Mouse (Mus musculus) hindbrain, embryonic 13.5 days (tissue): ENCODE measurements around the gene Capn2. TPM values are rescaled to one million over a fixed set of nuclear protein-coding genes. Genes with fewer than 3 reads are reported as not detected.

ENCODE experiments used
- ATAC-seq: fragments of 200-750 bp; cut with Nextera tagmentation; 2 replicates; pipeline ENCODE4 v1.8.0; 2017; ENCODE audit warnings: moderate TSS enrichment; ENCODE audit not compliant: low FRiP score
- H3K27ac ChIP-seq: fragments of 300-500 bp; sonication (generic); 2 replicates; pipeline ENCODE4 v1.5.1; 2015; ENCODE audit warnings: inconsistent platforms, mild to moderate bottlenecking, moderate library complexity
- H3K27me3 ChIP-seq: fragments of 300-500 bp; sonication (generic); 2 replicates; pipeline ENCODE4 v1.6.1; 2015; ENCODE audit warnings: mild to moderate bottlenecking, inconsistent platforms
- H3K36me3 ChIP-seq: fragments of 300-500 bp; sonication (generic); 2 replicates; pipeline ENCODE4 v1.6.1; 2015; ENCODE audit warnings: mild to moderate bottlenecking, inconsistent platforms
- H3K4me1 ChIP-seq: fragments of 300-500 bp; sonication (generic); replicated peaks from 2 replicates; pipeline ENCODE4 v1.6.1; 2015; ENCODE audit warnings: inconsistent platforms
- H3K4me2 ChIP-seq: fragments of 300-500 bp; sonication (generic); 2 replicates; pipeline ENCODE4 v1.6.1; 2015; ENCODE audit warnings: inconsistent platforms, mild to moderate bottlenecking, moderate library complexity
- H3K4me3 ChIP-seq: fragments of 300-500 bp; sonication (generic); 2 replicates; pipeline ENCODE4 v1.5.1; 2015; ENCODE audit warnings: mild to moderate bottlenecking, inconsistent platforms
- H3K9ac ChIP-seq: fragments of 300-500 bp; sonication (generic); 2 replicates; pipeline ENCODE4 v1.6.1; 2015; ENCODE audit warnings: mild to moderate bottlenecking, inconsistent platforms
- H3K9me3 ChIP-seq: fragments of 300-500 bp; sonication (generic); 2 replicates; pipeline ENCODE4 v1.6.1; 2016; ENCODE audit warnings: inconsistent platforms
- WGBS: fragments of 180-500 bp; shearing (Covaris S2); methylation state at CpG from one replicate; pipeline ENCODE4 v1.1.7; 2015; 5-methylcytosine and 5-hydroxymethylcytosine counted together
- polyA plus RNA-seq: library from polyadenylated mRNA; unstranded; fragments of >200 nt; fragmentation: Nextera tagmentation; extraction: Ambion mirVana; gene quantifications from 2 replicates; pipeline ENCODE4 v1.2.1, GENCODE M21; 2015

The Capn2 gene
- polyA plus RNA-seq, 1 experiment from 2014 or later: 85.0 TPM

DNA sequence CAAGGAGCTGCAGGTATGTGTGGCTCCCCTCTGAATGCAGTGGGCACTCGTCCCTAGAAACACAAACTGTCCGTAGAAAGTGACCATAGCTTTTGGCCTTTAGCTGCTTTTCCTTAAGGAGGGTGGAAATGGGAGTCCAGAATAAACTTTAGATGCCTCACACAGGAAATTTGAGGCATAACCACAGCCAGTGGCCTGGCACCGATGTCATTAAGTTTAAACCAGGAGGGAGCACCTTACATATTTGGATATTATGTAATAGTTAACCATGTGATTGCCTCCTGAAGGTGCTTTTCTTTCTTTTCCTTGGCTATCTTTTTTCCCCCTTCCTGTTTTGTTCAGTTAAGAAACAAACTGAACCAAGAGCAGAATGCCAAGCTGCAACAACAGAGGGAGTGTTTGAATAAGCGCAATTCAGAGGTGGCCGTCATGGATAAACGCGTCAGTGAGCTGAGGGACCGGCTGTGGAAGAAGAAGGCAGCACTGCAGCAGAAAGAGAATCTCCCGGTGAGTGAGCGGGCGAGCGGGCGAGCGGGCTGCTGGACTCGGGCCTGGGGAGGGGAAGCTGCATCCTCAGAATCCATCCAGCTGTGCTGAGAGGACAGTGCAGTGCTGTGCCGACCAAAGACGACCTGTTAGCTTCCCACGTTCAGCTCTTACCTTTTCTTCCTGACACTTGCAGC lies 75.5 kb downstream of the Capn2 start:
- Histone ChIP-seq H3K4me3 (no peak overlapping the region), H3K9me3 (no peaks in the 10 kb centered on the region), H3K4me1 (no peaks in the 10 kb centered on the region; the same call in 1 of the 2 replicates), H3K4me2 (no peak overlapping the region), H3K27ac (no peak overlapping the region), H3K36me3 (peaks cover 76% of the 10 kb centered on the region), H3K9ac (no peak overlapping the region), H3K27me3 (no peaks in the 10 kb centered on the region)
- ATAC-seq: no peak
- WGBS: 86% methylated on average over 18 of the region's 18 CpGs

GRCm38 (mm10) chr1:182439546-182440222 lies 77.7 kb downstream of the Capn2 start:
- no peaks in the 10 kb centered on the region for H3K9me3 ChIP-seq
- H3K36me3 ChIP-seq: peaks cover 67% of the 10 kb centered on the region
- H3K27me3 ChIP-seq: no peaks in the 10 kb centered on the region
- H3K27ac ChIP-seq: no peak overlapping the region
- ATAC-seq: no peak
- no peak overlapping the region for H3K4me2 ChIP-seq
- 72% methylated on average over 5 of the region's 5 CpGs for WGBS
- no peak overlapping the region for H3K9ac ChIP-seq
- H3K4me1 ChIP-seq: no peaks in the 10 kb centered on the region; the same call in 1 of the 2 replicates
- no peak overlapping the region for H3K4me3 ChIP-seq

GRCm38 (mm10) chr1:182436746-182437145 lies 80.7 kb downstream of the Capn2 start:
- H3K4me2 ChIP-seq: no peak overlapping the region
- no peaks in the 10 kb centered on the region for H3K27me3 ChIP-seq
- no peak for ATAC-seq
- H3K27ac ChIP-seq: no peak overlapping the region
- peaks cover 57% of the 10 kb centered on the region for H3K36me3 ChIP-seq
- no peak overlapping the region for H3K9ac ChIP-seq
- no peak overlapping the region for H3K4me3 ChIP-seq
- WGBS: 82% methylated on average over 5 of the region's 5 CpGs
- no peaks in the 10 kb centered on the region for H3K9me3 ChIP-seq
- H3K4me1 ChIP-seq: no peaks in the 10 kb centered on the region; the same call in 1 of the 2 replicates

GRCm38 (mm10) chr1:182432059-182432458 lies 85.3 kb downstream of the Capn2 start:
- Histone ChIP-seq H3K4me3 (no peak overlapping the region), H3K9me3 (no peaks in the 10 kb centered on the region), H3K36me3 (peaks cover 40% of the 10 kb centered on the region), H3K4me1 (peaks cover 5% of the 10 kb centered on the region; the same call in 1 of the 2 replicates), H3K4me2 (no peak overlapping the region), H3K27ac (no peak overlapping the region), H3K27me3 (no peaks in the 10 kb centered on the region), H3K9ac (no peak overlapping the region)
- no peak for ATAC-seq
- 97% methylated on average over 3 of the region's 3 CpGs for WGBS

DNA sequence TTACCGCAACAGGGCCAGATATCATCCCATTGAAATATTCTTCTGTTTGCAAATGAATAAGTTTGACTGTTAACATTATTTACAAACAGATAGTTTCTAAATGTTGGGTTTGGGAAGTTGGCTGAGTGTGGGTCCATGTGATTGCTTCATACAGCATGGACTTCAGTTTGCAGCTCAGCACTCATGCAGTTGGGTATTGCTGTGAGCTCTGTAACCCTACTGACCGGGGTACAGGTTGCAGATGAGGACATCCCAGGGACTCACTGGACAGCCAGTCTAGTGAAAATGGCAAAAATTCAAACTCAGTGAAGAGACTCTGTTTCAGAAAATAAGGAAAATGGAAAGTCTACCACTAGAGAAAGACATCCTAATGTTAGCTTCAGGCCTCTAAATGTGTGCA lies 86.7 kb downstream of the Capn2 start:
- Histone ChIP-seq H3K27me3 (no peaks in the 10 kb centered on the region), H3K4me3 (no peak overlapping the region), H3K27ac (no peak overlapping the region), H3K4me2 (no peak overlapping the region), H3K9me3 (no peaks in the 10 kb centered on the region), H3K9ac (no peak overlapping the region), H3K4me1 (peaks cover 16% of the 10 kb centered on the region), H3K36me3 (peaks cover 32% of the 10 kb centered on the region)
- 88% methylated on average over 2 of the region's 2 CpGs for WGBS
- ATAC-seq: no peak

DNA sequence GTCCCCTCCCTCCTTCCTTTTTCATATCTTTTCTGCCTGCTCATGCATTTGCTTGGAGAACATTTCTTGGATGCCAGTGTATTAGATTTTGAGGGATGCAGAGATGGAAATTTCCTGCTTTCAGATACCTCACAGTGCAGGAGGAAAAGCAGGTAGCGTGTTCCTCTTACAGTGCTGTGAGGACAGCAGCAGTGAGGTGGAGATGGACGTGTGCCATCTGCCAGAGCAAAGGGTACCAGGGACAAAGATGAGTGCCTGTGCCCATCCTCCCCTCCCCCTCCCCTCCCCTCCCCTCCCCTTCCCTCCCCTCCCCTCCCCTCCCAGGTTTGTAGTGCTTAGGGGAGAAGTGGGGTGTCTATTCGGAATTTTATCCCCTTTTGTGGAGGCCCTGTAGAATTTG lies 87.6 kb downstream of the Capn2 start:
- Histone ChIP-seq H3K9ac (no peak overlapping the region), H3K36me3 (peaks cover 28% of the 10 kb centered on the region), H3K27me3 (no peaks in the 10 kb centered on the region), H3K4me2 (no peak overlapping the region), H3K27ac (no peak overlapping the region), H3K4me3 (no peak overlapping the region), H3K9me3 (no peaks in the 10 kb centered on the region), H3K4me1 (peaks cover 23% of the 10 kb centered on the region)
- ATAC-seq: no peak
- 87% methylated on average over 2 of the region's 3 CpGs for WGBS

DNA sequence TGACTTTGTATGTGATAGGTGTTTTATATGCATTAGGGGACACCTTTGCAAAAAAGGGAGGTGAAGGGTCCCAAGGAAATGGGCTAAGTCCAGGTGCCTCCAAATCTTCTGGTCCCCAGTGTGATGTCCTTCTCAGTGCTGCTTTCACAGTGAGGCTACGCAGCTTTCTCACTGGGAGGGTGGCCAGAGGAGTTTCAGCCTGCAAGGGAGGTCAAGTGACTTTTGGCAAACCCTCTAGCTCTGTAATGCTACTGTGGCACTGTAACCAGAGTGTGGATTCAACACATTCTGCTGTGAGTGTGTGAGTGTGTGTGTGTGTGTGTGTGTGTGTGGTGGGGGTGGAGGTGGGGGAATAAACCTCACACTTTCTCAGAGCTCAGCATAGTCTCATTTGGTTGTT lies 90.0 kb downstream of the Capn2 start:
- no peaks in the 10 kb centered on the region for H3K27me3 ChIP-seq
- no peak overlapping the region for H3K9ac ChIP-seq
- WGBS: 79% methylated on average over 1 of the region's 1 CpGs
- no peak overlapping the region for H3K27ac ChIP-seq
- no peaks in the 10 kb centered on the region for H3K9me3 ChIP-seq
- no peak for ATAC-seq
- H3K4me1 ChIP-seq: peaks cover 24% of the 10 kb centered on the region
- H3K4me2 ChIP-seq: no peak overlapping the region
- peaks cover 17% of the 10 kb centered on the region for H3K36me3 ChIP-seq
- no peak overlapping the region for H3K4me3 ChIP-seq

DNA sequence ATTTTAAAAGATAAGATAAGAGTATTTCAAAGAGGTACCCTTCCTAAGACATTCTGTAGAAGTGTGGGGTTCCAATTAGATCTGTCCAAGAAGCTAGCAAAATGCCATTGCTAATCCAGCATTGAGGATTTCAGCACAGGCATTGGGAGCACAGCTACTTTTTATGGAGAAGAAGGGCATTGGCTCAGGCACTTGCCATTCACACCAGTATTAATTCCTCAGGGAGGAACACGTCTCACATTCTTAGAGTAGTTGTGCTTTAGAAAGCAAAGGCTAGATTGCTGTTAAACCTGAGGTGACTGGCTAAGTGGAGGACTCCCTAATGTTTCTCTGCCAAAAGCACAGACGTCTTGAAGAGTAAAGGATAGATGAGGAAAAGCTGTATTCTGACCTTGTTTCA lies 91.0 kb downstream of the Capn2 start:
- H3K36me3 ChIP-seq: peaks cover 7% of the 10 kb centered on the region
- ATAC-seq: no peak
- no peak overlapping the region for H3K4me2 ChIP-seq
- 44% methylated on average over 2 of the region's 2 CpGs for WGBS
- no peaks in the 10 kb centered on the region for H3K9me3 ChIP-seq
- no peak overlapping the region for H3K4me3 ChIP-seq
- no peaks in the 10 kb centered on the region for H3K27me3 ChIP-seq
- no peak overlapping the region for H3K9ac ChIP-seq
- peaks cover 26% of the 10 kb centered on the region for H3K4me1 ChIP-seq
- H3K27ac ChIP-seq: no peak overlapping the region

GRCm38 (mm10) chr1:182425176-182425575 lies 92.2 kb downstream of the Capn2 start:
- peaks cover 35% of the 10 kb centered on the region for H3K4me1 ChIP-seq
- no peak overlapping the region for H3K9ac ChIP-seq
- H3K9me3 ChIP-seq: no peaks in the 10 kb centered on the region
- no peak overlapping the region for H3K4me3 ChIP-seq
- H3K27ac ChIP-seq: peak overlapping the region; percentile 44; the same call in 1 of the 2 replicates
- no peaks in the 10 kb centered on the region for H3K27me3 ChIP-seq
- WGBS: 64% methylated on average over 3 of the region's 3 CpGs
- no peak for ATAC-seq
- H3K36me3 ChIP-seq: no peaks in the 10 kb centered on the region
- no peak overlapping the region for H3K4me2 ChIP-seq

- no peak overlapping the region for H3K4me2 ChIP-seq
- no peak overlapping the region for H3K9ac ChIP-seq
- ATAC-seq: no peak
- H3K27me3 ChIP-seq: no peaks in the 10 kb centered on the region
- no peaks in the 10 kb centered on the region for H3K9me3 ChIP-seq
- WGBS: 80% methylated on average over 2 of the region's 2 CpGs
- H3K4me1 ChIP-seq: peaks cover 35% of the 10 kb centered on the region
- H3K4me3 ChIP-seq: no peak overlapping the region
- no peaks in the 10 kb centered on the region for H3K36me3 ChIP-seq
- H3K27ac ChIP-seq: no peak overlapping the region
Observed at GRCm38 (mm10) chr1:182424274-182424673, 93.1 kb downstream of the Capn2 start.

- Histone ChIP-seq H3K9ac (no peak overlapping the region), H3K4me3 (no peak overlapping the region), H3K27ac (no peak overlapping the region), H3K36me3 (no peaks in the 10 kb centered on the region), H3K27me3 (no peaks in the 10 kb centered on the region), H3K4me2 (no peak overlapping the region), H3K4me1 (peaks cover 20% of the 10 kb centered on the region), H3K9me3 (no peaks in the 10 kb centered on the region)
- 77% methylated on average over 3 of the region's 3 CpGs for WGBS
- ATAC-seq: no peak
Observed at GRCm38 (mm10) chr1:182419481-182419880, 97.9 kb downstream of the Capn2 start.
